Mouse (Mus musculus) heart, embryonic 16.5 days (tissue): ENCODE results near the gene Gkap1. TPM values are rescaled to one million over a fixed set of nuclear protein-coding genes. Genes with fewer than 3 reads are reported as not detected.

ENCODE experiments used
- ATAC-seq: fragments of 200-750 bp; cut with Nextera tagmentation; replicated peaks from 2 replicates; pipeline ENCODE4 v1.8.0; 2017; ENCODE audit warnings: moderate number of reproducible peaks; ENCODE audit not compliant: insufficient read depth, low FRiP score; ENCODE audit errors: extremely low read depth
- H3K27ac ChIP-seq: fragments of 300-500 bp; sonication (generic); 2 replicates; pipeline ENCODE4 v1.5.1; 2014; ENCODE audit warnings: mild to moderate bottlenecking, low read length, control low read depth, moderate library complexity
- H3K27me3 ChIP-seq: fragments of 300-500 bp; sonication (generic); 2 replicates; pipeline ENCODE4 v1.6.1; 2014; ENCODE audit warnings: low read length, mixed read lengths; ENCODE audit not compliant: control insufficient read depth, insufficient read depth
- H3K36me3 ChIP-seq: fragments of 300-500 bp; sonication (generic); 2 replicates; pipeline ENCODE4 v1.6.1; 2014; ENCODE audit not compliant: control insufficient read depth, insufficient read depth
- H3K4me1 ChIP-seq: fragments of 300-500 bp; sonication (generic); 2 replicates; pipeline ENCODE4 v1.6.1; 2014; ENCODE audit warnings: low read length, mixed read lengths; ENCODE audit not compliant: control insufficient read depth, insufficient read depth
- H3K4me2 ChIP-seq: fragments of 300-500 bp; sonication (generic); 2 replicates; pipeline ENCODE4 v1.6.1; 2014; ENCODE audit warnings: low read depth, mild to moderate bottlenecking, control low read depth, low read length
- H3K4me3 ChIP-seq: fragments of 300-500 bp; sonication (generic); 2 replicates; pipeline ENCODE4 v1.5.1; 2014; ENCODE audit warnings: mild to moderate bottlenecking, control low read depth, low read length
- H3K9ac ChIP-seq: fragments of 300-500 bp; sonication (generic); 2 replicates; pipeline ENCODE4 v1.6.1; 2014; ENCODE audit warnings: low read length, control low read depth
- H3K9me3 ChIP-seq: fragments of 300-500 bp; sonication (generic); replicated peaks from 2 replicates; pipeline ENCODE4 v1.6.1; 2016; ENCODE audit warnings: low read length; ENCODE audit not compliant: control insufficient read depth
- WGBS: fragments of 180-500 bp; shearing (Covaris S2); extraction: QIAGEN DNeasy Blood & Tissue Kit; methylation state at CpG from one replicate; pipeline ENCODE4 v1.1.7; 2014; 5-methylcytosine and 5-hydroxymethylcytosine counted together
- polyA plus RNA-seq: library from polyadenylated mRNA; unstranded; fragments of >200 nt; fragmentation: Nextera tagmentation; extraction: Ambion mirVana; gene quantifications from 2 replicates; pipeline ENCODE4 v1.2.1, GENCODE M21; 2015

Gene Gkap1
- polyA plus RNA-seq, 1 experiment from 2014 or later, result 17.0 TPM

DNA sequence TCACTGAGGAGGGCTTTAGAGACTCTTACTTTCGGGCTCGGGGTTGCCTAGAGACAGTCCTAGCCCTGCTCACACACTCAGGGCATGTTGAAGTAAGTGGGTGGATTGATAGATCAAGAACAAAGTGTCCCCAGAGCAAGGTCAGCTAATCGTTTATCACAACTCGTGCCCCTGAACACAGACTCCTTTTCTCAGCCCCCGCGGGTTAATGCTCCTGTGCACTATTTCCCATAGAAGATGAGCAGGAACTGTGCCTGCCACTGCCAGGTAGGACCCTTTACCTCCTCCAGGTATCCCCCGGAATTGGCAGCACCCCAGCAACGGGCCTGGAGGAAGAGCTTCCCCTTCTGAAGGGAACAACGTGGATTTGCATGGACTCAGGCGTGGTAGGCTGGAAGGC lies 757 bp upstream of the Gkap1 start:
- Histone ChIP-seq H3K27ac (no peak overlapping the region), H3K4me1 (peaks cover 10% of the 10 kb centered on the region), H3K36me3 (no peaks in the 10 kb centered on the region), H3K9ac (no peak overlapping the region), H3K27me3 (0 out of 2 replicates have a peak, but pooled peaks cover 2% of the 10 kb centered on the region), H3K4me3 (no peak overlapping the region), H3K9me3 (no peaks in the 10 kb centered on the region), H3K4me2 (no peak overlapping the region)
- WGBS, result 75% methylated on average over 10 of the region's 10 CpGs
- no peak for ATAC-seq

DNA sequence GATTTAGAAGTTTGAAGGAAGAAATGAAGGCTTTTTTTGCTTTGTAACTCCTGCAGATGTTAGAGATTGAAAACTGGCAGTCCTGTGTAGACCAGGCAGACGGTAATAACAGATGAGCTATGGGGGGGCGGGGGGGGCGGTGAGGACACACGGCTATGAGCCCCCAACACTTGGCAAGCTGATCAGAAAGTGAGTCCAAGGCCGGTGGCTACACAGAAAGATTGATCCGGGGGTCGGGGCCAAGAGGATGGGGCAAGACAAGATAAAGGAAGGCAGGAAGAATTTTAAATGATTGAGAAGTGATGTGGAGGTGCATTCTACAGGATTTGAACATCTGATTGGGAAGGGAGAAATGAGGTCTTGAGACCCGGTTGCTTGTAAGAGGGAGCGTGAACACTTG lies 423 bp downstream of the Gkap1 start:
- Histone ChIP-seq H3K4me1 (peaks cover 13% of the 10 kb centered on the region), H3K9ac (peak overlapping the region; percentile 92; the same call in 1 of the 2 replicates), H3K36me3 (no peaks in the 10 kb centered on the region), H3K4me2 (peak overlapping the region; percentile 80), H3K27ac (no peak overlapping the region), H3K4me3 (peak overlapping the region; percentile 87), H3K9me3 (no peaks in the 10 kb centered on the region), H3K27me3 (0 out of 2 replicates have a peak, but pooled peaks cover 2% of the 10 kb centered on the region)
- WGBS, result 27% methylated on average over 9 of the region's 9 CpGs
- ATAC-seq, result no peak

DNA sequence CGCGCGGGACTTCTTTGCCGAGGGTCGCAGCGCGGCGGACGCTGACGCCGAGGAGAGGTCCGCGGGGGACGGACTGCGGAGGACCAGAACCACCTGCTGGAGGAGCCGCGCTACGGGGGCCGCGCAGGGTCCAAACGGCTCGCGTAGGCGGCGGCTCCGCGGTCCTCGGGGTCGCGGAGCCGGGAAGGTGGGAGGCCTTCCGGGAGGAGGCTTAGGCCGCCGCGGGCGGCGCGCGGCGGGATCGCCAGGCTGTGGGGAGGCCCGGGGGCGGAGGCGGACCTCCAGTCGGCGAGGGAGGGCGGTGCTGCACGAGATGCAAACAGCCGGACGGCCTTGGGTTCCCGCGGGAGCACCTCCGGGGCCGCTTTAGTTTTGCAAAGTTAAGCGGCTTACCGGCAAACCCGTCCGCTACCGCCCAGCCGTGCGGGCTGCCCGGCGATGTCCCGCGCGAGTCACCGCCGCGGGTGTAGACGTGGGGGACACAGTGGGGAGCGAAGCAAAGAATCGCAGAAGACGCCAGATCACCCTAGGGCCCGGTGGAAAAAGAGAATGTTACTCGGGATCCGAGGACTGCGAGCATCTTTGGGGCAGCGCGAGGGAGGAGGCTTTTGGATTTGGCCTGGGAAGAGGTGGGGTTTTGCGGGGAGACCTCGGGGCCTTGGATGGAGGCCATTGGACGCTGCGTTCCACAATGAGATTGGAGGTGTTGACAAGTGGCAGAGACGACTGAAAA lies 1.1 kb downstream of the Gkap1 start:
- peak overlapping the region; percentile 75 for H3K27ac ChIP-seq
- ATAC-seq, result peak; percentile 75
- H3K4me3 ChIP-seq, result peak overlapping the region; percentile 87
- H3K4me1 ChIP-seq, result peaks cover 13% of the 10 kb centered on the region
- H3K27me3 ChIP-seq, result 0 out of 2 replicates have a peak, but pooled peaks cover 2% of the 10 kb centered on the region
- H3K9ac ChIP-seq, result peak overlapping the region; percentile 92
- peak overlapping the region; percentile 80 for H3K4me2 ChIP-seq
- no peaks in the 10 kb centered on the region for H3K9me3 ChIP-seq
- H3K36me3 ChIP-seq, result no peaks in the 10 kb centered on the region
- under 1% methylated on average over 84 of the region's 84 CpGs for WGBS

DNA sequence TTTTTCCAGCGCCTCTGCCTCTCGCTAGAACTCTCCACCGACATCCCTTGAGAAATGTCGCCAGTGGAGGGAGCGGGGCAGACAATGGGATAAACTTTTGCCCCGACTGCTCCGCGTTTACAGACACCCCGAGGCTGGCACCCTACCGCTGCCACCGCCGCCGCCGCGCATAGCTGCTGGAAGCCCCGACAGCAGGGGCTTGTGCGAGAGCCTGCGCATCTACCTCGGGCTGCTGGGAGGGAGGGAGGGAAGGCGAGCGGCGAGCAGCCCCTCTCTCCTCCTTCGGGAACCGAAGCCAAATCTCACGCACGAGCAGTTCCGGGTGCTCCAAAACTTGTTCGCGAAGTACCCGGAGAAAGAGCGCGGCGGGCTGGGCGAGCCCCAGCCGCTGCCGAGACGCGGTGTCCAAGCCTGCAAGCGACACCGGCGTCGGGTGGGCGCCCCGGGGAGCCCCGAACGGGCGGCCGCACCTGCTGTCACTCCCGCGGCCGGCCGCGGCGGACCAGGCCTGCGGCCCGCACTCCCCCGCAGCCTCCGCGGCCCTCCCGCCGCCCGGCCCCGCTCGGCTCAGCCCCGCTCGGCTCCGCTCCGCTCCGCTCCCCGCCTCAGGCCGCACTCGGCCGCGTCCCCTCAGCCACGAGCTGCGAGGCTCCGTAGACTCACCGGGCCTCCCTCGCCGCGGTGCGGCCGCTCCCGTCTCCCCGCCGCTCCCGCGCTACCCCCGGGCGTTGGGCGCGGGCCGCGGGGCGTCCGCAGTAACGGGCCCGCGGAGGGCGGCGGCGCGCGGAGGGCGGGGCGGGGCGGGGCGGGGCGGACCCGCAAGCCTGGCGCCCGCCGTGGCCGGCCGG lies 1.9 kb downstream of the Gkap1 start:
- H3K4me2 ChIP-seq, result peak overlapping the region; percentile 80
- H3K9ac ChIP-seq, result peak overlapping the region; percentile 92
- peak overlapping the region; percentile 75 for H3K27ac ChIP-seq
- peak overlapping the region; percentile 87 for H3K4me3 ChIP-seq
- H3K27me3 ChIP-seq, result 0 out of 2 replicates have a peak, but pooled peaks cover 2% of the 10 kb centered on the region
- no peaks in the 10 kb centered on the region for H3K9me3 ChIP-seq
- under 1% methylated on average over 104 of the region's 115 CpGs for WGBS
- ATAC-seq, result peak; percentile 43
- H3K4me1 ChIP-seq, result peaks cover 13% of the 10 kb centered on the region
- no peaks in the 10 kb centered on the region for H3K36me3 ChIP-seq

DNA sequence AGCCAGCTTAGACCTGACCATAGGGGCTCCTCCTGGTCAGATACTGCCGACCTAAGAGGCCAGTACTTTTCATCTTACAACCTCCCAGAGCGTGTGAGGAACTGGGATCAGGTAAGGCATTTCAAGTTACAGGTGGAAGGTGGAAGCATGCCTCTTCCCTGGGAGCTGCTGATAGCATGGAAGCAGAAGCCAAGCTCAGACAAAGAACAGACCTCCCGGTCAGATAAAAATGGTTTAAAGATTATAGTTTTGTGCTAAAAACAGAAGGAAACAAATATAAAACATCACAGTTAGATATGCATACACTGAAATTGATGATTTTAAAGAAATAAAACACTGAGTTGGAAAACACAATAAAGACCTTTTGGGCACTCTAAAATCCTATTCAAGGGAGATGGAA lies 8.6 kb downstream of the Gkap1 start:
- Histone ChIP-seq H3K4me1 (0 out of 2 replicates have a peak, but pooled peaks cover 3% of the 10 kb centered on the region), H3K27ac (no peak overlapping the region), H3K9me3 (no peaks in the 10 kb centered on the region), H3K27me3 (no peaks in the 10 kb centered on the region), H3K4me2 (no peak overlapping the region), H3K4me3 (no peak overlapping the region), H3K36me3 (peaks cover 7% of the 10 kb centered on the region; the same call in 1 of the 2 replicates), H3K9ac (no peak overlapping the region)
- 74% methylated on average over 3 of the region's 3 CpGs for WGBS
- ATAC-seq, result no peak

DNA sequence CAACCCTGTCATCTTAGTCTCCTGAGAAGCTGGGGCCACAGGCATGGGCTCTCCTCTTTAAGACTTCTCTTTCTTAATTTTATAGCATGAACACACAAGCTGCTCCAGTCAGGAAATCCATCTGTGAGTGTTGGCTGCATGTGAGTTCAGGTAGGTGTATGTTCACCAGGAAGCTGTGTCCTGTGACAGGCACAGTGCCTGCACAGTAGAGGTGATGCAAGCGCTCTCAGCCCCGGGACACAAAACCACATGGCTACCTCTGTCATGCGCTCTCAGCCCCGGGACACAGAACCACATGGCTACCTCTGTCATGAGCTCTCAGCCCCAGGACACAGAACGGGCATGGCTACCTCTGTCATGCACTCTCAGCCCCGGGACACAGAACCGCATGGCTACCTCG lies 12.0 kb downstream of the Gkap1 start:
- Histone ChIP-seq H3K4me1 (no peaks in the 10 kb centered on the region), H3K9me3 (no peaks in the 10 kb centered on the region), H3K9ac (no peak overlapping the region), H3K36me3 (peaks cover 7% of the 10 kb centered on the region), H3K27me3 (no peaks in the 10 kb centered on the region), H3K27ac (no peak overlapping the region), H3K4me2 (no peak overlapping the region), H3K4me3 (no peak overlapping the region)
- ATAC-seq, result no peak
- 81% methylated on average over 8 of the region's 8 CpGs for WGBS

DNA sequence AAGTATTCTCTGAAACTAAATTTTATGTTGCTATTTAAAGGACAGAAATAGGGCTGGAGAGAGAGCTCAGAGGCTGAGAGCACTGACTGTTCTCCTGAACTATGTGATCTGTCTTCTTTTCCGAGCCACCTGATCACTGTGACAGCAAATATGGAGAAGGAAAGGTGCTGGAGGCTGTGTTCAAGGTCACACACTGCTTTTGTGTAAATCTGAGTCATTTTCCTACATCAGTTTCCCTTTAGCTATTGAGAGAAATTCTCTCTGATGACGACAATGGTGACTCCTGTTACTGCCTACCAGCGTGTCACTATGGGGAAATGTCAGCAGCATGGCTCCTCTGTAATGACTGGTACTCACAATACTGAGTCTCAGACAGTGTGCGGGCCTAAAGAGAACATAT lies 13.8 kb downstream of the Gkap1 start:
- Histone ChIP-seq H3K4me2 (no peak overlapping the region), H3K4me3 (no peak overlapping the region), H3K27ac (no peak overlapping the region), H3K27me3 (no peaks in the 10 kb centered on the region), H3K9me3 (no peaks in the 10 kb centered on the region), H3K9ac (peak overlapping the region; percentile 9; the same call in 1 of the 2 replicates), H3K36me3 (peaks cover 7% of the 10 kb centered on the region), H3K4me1 (no peaks in the 10 kb centered on the region)
- no peak for ATAC-seq
- WGBS, result 62% methylated on average over 4 of the region's 4 CpGs

DNA sequence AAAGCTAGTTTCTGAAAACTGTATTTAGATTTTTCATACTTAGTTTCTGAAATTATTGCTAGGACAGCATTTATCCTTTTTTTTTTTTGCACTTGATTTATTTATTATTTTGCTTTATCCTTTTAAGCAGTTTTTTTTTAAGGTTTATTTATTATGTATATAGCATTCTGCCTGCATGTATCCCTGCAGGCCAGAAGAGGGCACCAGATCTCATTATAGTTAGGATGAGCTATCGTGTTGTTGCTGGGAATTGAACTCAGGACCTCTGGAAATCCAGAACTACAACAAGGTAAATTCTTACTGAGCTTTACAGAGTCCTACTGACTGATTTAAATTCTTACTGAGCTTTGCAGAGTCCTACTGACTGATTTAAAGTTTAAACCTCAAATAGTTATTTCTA lies 22.2 kb downstream of the Gkap1 start:
- Histone ChIP-seq H3K9me3 (no peaks in the 10 kb centered on the region), H3K9ac (no peak overlapping the region), H3K4me3 (no peak overlapping the region), H3K4me1 (no peaks in the 10 kb centered on the region), H3K4me2 (no peak overlapping the region), H3K27me3 (no peaks in the 10 kb centered on the region), H3K36me3 (0 out of 2 replicates have a peak, but pooled peaks cover 4% of the 10 kb centered on the region), H3K27ac (no peak overlapping the region)
- WGBS, result 91% methylated on average over 1 of the region's 1 CpGs
- ATAC-seq, result no peak

DNA sequence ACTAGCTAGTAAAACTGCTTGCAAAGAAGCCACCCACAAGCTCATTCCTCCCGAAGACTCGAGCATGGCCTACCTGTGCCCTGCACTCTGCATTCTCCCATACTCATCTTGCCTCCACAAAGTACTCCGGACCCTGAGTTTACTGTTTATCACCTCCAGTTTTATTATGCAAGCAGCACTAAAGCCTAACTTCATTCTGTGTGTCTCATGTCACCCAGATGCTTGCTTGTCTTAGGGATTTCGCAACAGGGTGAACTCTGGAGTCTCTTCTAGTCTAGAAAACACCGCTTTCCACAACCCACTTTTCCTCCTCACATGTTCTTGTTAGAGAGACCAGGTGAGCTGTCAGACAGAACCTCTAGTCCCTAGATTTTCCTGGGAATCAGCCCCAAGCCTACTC lies 26.5 kb downstream of the Gkap1 start:
- no peak overlapping the region for H3K4me2 ChIP-seq
- H3K27ac ChIP-seq, result no peak overlapping the region
- ATAC-seq, result no peak
- H3K9ac ChIP-seq, result no peak overlapping the region
- H3K4me1 ChIP-seq, result no peaks in the 10 kb centered on the region
- no peaks in the 10 kb centered on the region for H3K9me3 ChIP-seq
- WGBS, result 91% methylated on average over 5 of the region's 5 CpGs
- 0 out of 2 replicates have a peak, but pooled peaks cover 4% of the 10 kb centered on the region for H3K36me3 ChIP-seq
- no peak overlapping the region for H3K4me3 ChIP-seq
- H3K27me3 ChIP-seq, result no peaks in the 10 kb centered on the region
